9 mouse cellular contexts compared by ENCODE assay signal in genomic region chr7:69493062-69493930, GRCm38 (mm10).
A peak's percentile ranks its signal among the peaks of the same experiment; 100 is the strongest.
DNase-seq lines count a peak whose midpoint lies in the region; ATAC-seq lines count a peak whose summit lies in the region.
"Had no signal": no experiment of that assay in that cellular context is flagged by ENCODE, and none has a peak within 500 bp of the region (broad histone marks: within the 10 kb centered on the region; RNA-seq: fewer than 3 reads in every experiment).

No protein-coding gene starts in this region.

- no peaks in the 10 kb centered on the region for H3K4me1 ChIP-seq in heart, embryonic 11.5 days (ENCODE audit: control insufficient read depth, insufficient read depth, low read length)
- peaks cover 4% of the 10 kb centered on the region; the same call in 1 of the 2 replicates for H3K4me1 ChIP-seq in hindbrain, embryonic 12.5 days
- H3K4me1 ChIP-seq in neural tube, embryonic 12.5 days: peaks cover 5% of the 10 kb centered on the region; the same call in 1 of the 2 replicates
- H3K4me1 ChIP-seq: liver, embryonic 13.5 days had no signal

- no peak for DNase-seq in heart, postnatal 25 days (ENCODE audit: low spot score)
- DNase-seq in right cerebral cortex, adult 2 months (ENCODE audit: low spot score in 2 of 2): peak; percentile 8 to 18
- no peak for DNase-seq in right cerebral cortex, postnatal 4 days
- no peak for DNase-seq in cerebellum, adult 11-12 months
- DNase-seq in liver: no peak
- DNase-seq: liver, embryonic 13.5 days had no signal

- H3K9ac ChIP-seq in heart, embryonic 11.5 days (ENCODE audit: low read depth, low read length): no peak overlapping the region
- no peak overlapping the region for H3K9ac ChIP-seq in hindbrain, embryonic 12.5 days
- H3K9ac ChIP-seq in neural tube, embryonic 12.5 days: no peak overlapping the region
- H3K9ac ChIP-seq: liver, embryonic 13.5 days had no signal

- H3K9me3 ChIP-seq in heart, embryonic 11.5 days (replicated peaks; ENCODE audit: control insufficient read depth, low read length): no peaks in the 10 kb centered on the region
- no peaks in the 10 kb centered on the region for H3K9me3 ChIP-seq in hindbrain, embryonic 12.5 days (replicated peaks)
- H3K9me3 ChIP-seq in neural tube, embryonic 12.5 days: no peaks in the 10 kb centered on the region
- H3K9me3 ChIP-seq: liver, embryonic 13.5 days had no signal

- WGBS in heart, embryonic 11.5 days (ENCODE audit: insufficient replicate concordance): 53% methylated on average over 18 of the region's 18 CpGs
- WGBS in hindbrain, embryonic 12.5 days: 45% methylated on average over 18 of the region's 18 CpGs
- WGBS in neural tube, embryonic 12.5 days: 41% methylated on average over 18 of the region's 18 CpGs

- H3K27ac ChIP-seq in heart, embryonic 11.5 days (ENCODE audit: low read depth, low read length): no peak overlapping the region
- no peak overlapping the region for H3K27ac ChIP-seq in hindbrain, embryonic 12.5 days
- no peak overlapping the region for H3K27ac ChIP-seq in neural tube, embryonic 12.5 days
- H3K27ac ChIP-seq: liver, embryonic 13.5 days had no signal

- H3K4me3 ChIP-seq in heart, embryonic 11.5 days (ENCODE audit: low read depth, low read length): peak overlapping the region; percentile 18; the same call in 1 of the 2 replicates
- no peak overlapping the region; the same call in 1 of the 2 replicates for H3K4me3 ChIP-seq in hindbrain, embryonic 12.5 days
- no peak overlapping the region for H3K4me3 ChIP-seq in neural tube, embryonic 12.5 days
- H3K4me3 ChIP-seq: liver, embryonic 13.5 days had no signal

- ATAC-seq in heart, embryonic 11.5 days (replicated peaks; ENCODE audit: insufficient number of reproducible peaks, low FRiP score, low TSS enrichment): no peak
- ATAC-seq in hindbrain, embryonic 12.5 days (ENCODE audit: low FRiP score): no peak
- no peak for ATAC-seq in neural tube, embryonic 12.5 days (ENCODE audit: low FRiP score, low read depth)

- peak overlapping the region; percentile 42 for H3K4me2 ChIP-seq in heart, embryonic 11.5 days
- peak overlapping the region; percentile 43 for H3K4me2 ChIP-seq in hindbrain, embryonic 12.5 days (replicated peaks)
- H3K4me2 ChIP-seq in neural tube, embryonic 12.5 days (replicated peaks): peak overlapping the region; percentile 35
- H3K4me2 ChIP-seq: liver, embryonic 13.5 days had no signal

- no peaks in the 10 kb centered on the region for H3K36me3 ChIP-seq in heart, embryonic 11.5 days (ENCODE audit: control insufficient read depth, insufficient read depth, low read length)
- H3K36me3 ChIP-seq in hindbrain, embryonic 12.5 days: no peaks in the 10 kb centered on the region
- no peaks in the 10 kb centered on the region for H3K36me3 ChIP-seq in neural tube, embryonic 12.5 days
- H3K36me3 ChIP-seq: liver, embryonic 13.5 days had no signal

- intact Hi-C loops in heart, postnatal 25 days (cut with DNase I): loop anchor here (5.0 kb wide), 1 partner anchor 1919 kb away; no protein-coding TSS in a partner anchor

- H3K27me3 ChIP-seq in heart, embryonic 11.5 days (ENCODE audit: control insufficient read depth, insufficient read depth, low read length): no peaks in the 10 kb centered on the region
- H3K27me3 ChIP-seq in hindbrain, embryonic 12.5 days: peaks cover 3% of the 10 kb centered on the region
- H3K27me3 ChIP-seq in neural tube, embryonic 12.5 days (replicated peaks): 0 out of 2 replicates have a peak, but pooled peaks cover 3% of the 10 kb centered on the region
- H3K27me3 ChIP-seq: liver, embryonic 13.5 days had no signal

Comparison
In these comparisons a context has a peak if more than half of its experiments do, and no peak if none do; other contexts are left out.
1. DNase-seq: peak in right cerebral cortex, adult 2 months (2 of 2); none in heart, postnatal 25 days (single experiment), right cerebral cortex, postnatal 4 days (single experiment), cerebellum, adult 11-12 months (single experiment) and liver (single experiment).
2. Peak in every context shown above with its lines, with median percentiles within 50 percentile points of each other: H3K4me2 ChIP-seq.